In genomic region chr17:14532298-14532978, GRCm38 (mm10) we compare ENCODE assay signal across 11 mouse cellular contexts.
DNase-seq lines count a peak whose midpoint lies in the region; ATAC-seq and TF ChIP-seq lines count a peak whose summit lies in the region.
"Had no signal": no experiment of that assay in that cellular context is flagged by ENCODE, and none has a peak within 500 bp of the region (broad histone marks: within the 10 kb centered on the region; RNA-seq: fewer than 3 reads in every experiment).

No protein-coding gene starts in this region.

- no peak for DNase-seq in forebrain, embryonic 14.5 days (ENCODE audit: low spot score)
- DNase-seq in midbrain, postnatal 0 days (ENCODE audit: low spot score) = peak; percentile 21
- DNase-seq in midbrain, embryonic 11.5 days (ENCODE audit: low spot score, missing footprints) = no peak
- peak; percentile 55 for DNase-seq in heart, postnatal 25 days (ENCODE audit: low spot score)
- DNase-seq in cerebellum, adult 9-11 months = no peak

- intact Hi-C loops in heart, postnatal 25 days (cut with DNase I) = no loop called here

- no peaks in the 10 kb centered on the region for H3K9me3 ChIP-seq in forebrain, embryonic 16.5 days (ENCODE audit: control insufficient read depth, low read length)
- H3K9me3 ChIP-seq in forebrain, embryonic 14.5 days (replicated peaks; ENCODE audit: control insufficient read depth, low read length) = no peaks in the 10 kb centered on the region
- no peaks in the 10 kb centered on the region for H3K9me3 ChIP-seq in midbrain, postnatal 0 days (ENCODE audit: low read length)
- H3K9me3 ChIP-seq in midbrain, embryonic 11.5 days (ENCODE audit: control insufficient read depth, low read length) = no peaks in the 10 kb centered on the region
- no peaks in the 10 kb centered on the region for H3K9me3 ChIP-seq in forebrain, embryonic 15.5 days
- H3K9me3 ChIP-seq: liver, embryonic 15.5 days; midbrain, embryonic 15.5 days had no signal

- TF ChIP-seq CTCF in midbrain, postnatal 0 days (IDR thresholded peaks at IDR 0.05) = no peak

- H3K9ac ChIP-seq in forebrain, embryonic 16.5 days (replicated peaks; ENCODE audit: low read depth, low read length) = no peak overlapping the region
- no peak overlapping the region for H3K9ac ChIP-seq in forebrain, embryonic 14.5 days (ENCODE audit: low read length)
- H3K9ac ChIP-seq in midbrain, postnatal 0 days (replicated peaks; ENCODE audit: low read length, poor library complexity, severe bottlenecking) = no peak overlapping the region
- H3K9ac ChIP-seq in midbrain, embryonic 11.5 days (ENCODE audit: low read length) = no peak overlapping the region
- H3K9ac ChIP-seq in forebrain, embryonic 15.5 days (replicated peaks) = no peak overlapping the region
- H3K9ac ChIP-seq: liver, embryonic 15.5 days; midbrain, embryonic 15.5 days had no signal

- no peak overlapping the region for H3K4me3 ChIP-seq in forebrain, embryonic 16.5 days (replicated peaks; ENCODE audit: low read length)
- H3K4me3 ChIP-seq in forebrain, embryonic 14.5 days (ENCODE audit: low read depth, low read length) = no peak overlapping the region
- no peak overlapping the region for H3K4me3 ChIP-seq in midbrain, postnatal 0 days (ENCODE audit: low read depth, low read length)
- H3K4me3 ChIP-seq in midbrain, embryonic 11.5 days (ENCODE audit: low read depth, low read length) = no peak overlapping the region
- no peak overlapping the region for H3K4me3 ChIP-seq in forebrain, embryonic 15.5 days
- H3K4me3 ChIP-seq: liver, embryonic 15.5 days; midbrain, embryonic 15.5 days had no signal

- H3K4me1 ChIP-seq in forebrain, embryonic 16.5 days (replicated peaks; ENCODE audit: control insufficient read depth, insufficient read depth, low read length) = 0 out of 2 replicates have a peak, but pooled peaks cover 2% of the 10 kb centered on the region
- H3K4me1 ChIP-seq in forebrain, embryonic 14.5 days (ENCODE audit: control insufficient read depth, insufficient read depth, low read length) = no peaks in the 10 kb centered on the region
- H3K4me1 ChIP-seq in midbrain, postnatal 0 days (ENCODE audit: insufficient read depth, low read length) = no peaks in the 10 kb centered on the region
- no peaks in the 10 kb centered on the region for H3K4me1 ChIP-seq in midbrain, embryonic 11.5 days (ENCODE audit: control insufficient read depth, insufficient read depth, low read length)
- H3K4me1 ChIP-seq in forebrain, embryonic 15.5 days = no peaks in the 10 kb centered on the region
- H3K4me1 ChIP-seq: liver, embryonic 15.5 days; midbrain, embryonic 15.5 days had no signal

- no peaks in the 10 kb centered on the region for H3K27me3 ChIP-seq in forebrain, embryonic 16.5 days (replicated peaks; ENCODE audit: control insufficient read depth, insufficient read depth, low read length)
- no peaks in the 10 kb centered on the region for H3K27me3 ChIP-seq in forebrain, embryonic 14.5 days (replicated peaks; ENCODE audit: control insufficient read depth, insufficient read depth, low read length)
- no peaks in the 10 kb centered on the region for H3K27me3 ChIP-seq in midbrain, postnatal 0 days (ENCODE audit: insufficient read depth, low read length)
- H3K27me3 ChIP-seq in midbrain, embryonic 11.5 days (ENCODE audit: control insufficient read depth, insufficient read depth, low read length) = no peaks in the 10 kb centered on the region
- H3K27me3 ChIP-seq in forebrain, embryonic 15.5 days = no peaks in the 10 kb centered on the region
- H3K27me3 ChIP-seq: liver, embryonic 15.5 days; midbrain, embryonic 15.5 days had no signal

- no peak overlapping the region for H3K27ac ChIP-seq in forebrain, embryonic 16.5 days (ENCODE audit: low read length)
- H3K27ac ChIP-seq in forebrain, embryonic 14.5 days (ENCODE audit: low read depth, low read length) = no peak overlapping the region
- no peak overlapping the region for H3K27ac ChIP-seq in midbrain, postnatal 0 days (ENCODE audit: low read depth, low read length)
- no peak overlapping the region for H3K27ac ChIP-seq in midbrain, embryonic 11.5 days (ENCODE audit: low read depth, low read length)
- no peak overlapping the region for H3K27ac ChIP-seq in forebrain, embryonic 15.5 days (replicated peaks)
- H3K27ac ChIP-seq: liver, embryonic 15.5 days; midbrain, embryonic 15.5 days had no signal

- WGBS in forebrain, embryonic 16.5 days = 80% methylated on average over 8 of the region's 8 CpGs
- WGBS in forebrain, embryonic 14.5 days = 87% methylated on average over 8 of the region's 8 CpGs
- WGBS in midbrain, postnatal 0 days = 88% methylated on average over 8 of the region's 8 CpGs
- 89% methylated on average over 8 of the region's 8 CpGs for WGBS in midbrain, embryonic 11.5 days
- WGBS in forebrain, embryonic 15.5 days = 82% methylated on average over 8 of the region's 8 CpGs

- H3K36me3 ChIP-seq in forebrain, embryonic 16.5 days (ENCODE audit: control insufficient read depth, insufficient read depth) = no peaks in the 10 kb centered on the region
- no peaks in the 10 kb centered on the region for H3K36me3 ChIP-seq in forebrain, embryonic 14.5 days (ENCODE audit: control insufficient read depth, insufficient read depth, low read length)
- no peaks in the 10 kb centered on the region for H3K36me3 ChIP-seq in midbrain, postnatal 0 days (ENCODE audit: insufficient read depth, low read length)
- no peaks in the 10 kb centered on the region for H3K36me3 ChIP-seq in midbrain, embryonic 11.5 days (ENCODE audit: control insufficient read depth, insufficient read depth, low read length)
- no peaks in the 10 kb centered on the region for H3K36me3 ChIP-seq in forebrain, embryonic 15.5 days
- H3K36me3 ChIP-seq: liver, embryonic 15.5 days; midbrain, embryonic 15.5 days had no signal

- no peak overlapping the region for H3K4me2 ChIP-seq in forebrain, embryonic 16.5 days (ENCODE audit: low read length)
- no peak overlapping the region for H3K4me2 ChIP-seq in forebrain, embryonic 14.5 days (ENCODE audit: low read length)
- no peak overlapping the region for H3K4me2 ChIP-seq in midbrain, postnatal 0 days (ENCODE audit: low read depth, low read length, poor library complexity, severe bottlenecking)
- no peak overlapping the region for H3K4me2 ChIP-seq in midbrain, embryonic 11.5 days
- H3K4me2 ChIP-seq in forebrain, embryonic 15.5 days (replicated peaks) = no peak overlapping the region
- H3K4me2 ChIP-seq: liver, embryonic 15.5 days; midbrain, embryonic 15.5 days had no signal

- ATAC-seq in forebrain, embryonic 16.5 days = peak; percentile 33; the same call in 1 of the 2 replicates
- ATAC-seq in forebrain, embryonic 14.5 days = no peak
- no peak; the same call in 1 of the 2 replicates for ATAC-seq in midbrain, postnatal 0 days (ENCODE audit: low FRiP score)
- no peak for ATAC-seq in midbrain, embryonic 11.5 days (ENCODE audit: low FRiP score)
- no peak for ATAC-seq in activated CD4-positive, CD25-positive, alpha-beta regulatory T cell, adult 4 months
- ATAC-seq in forebrain, embryonic 15.5 days (replicated peaks) = no peak
- ATAC-seq: midbrain, embryonic 15.5 days; Patski had no signal

Comparison
In these comparisons a context has a peak if more than half of its experiments do, and no peak if none do; other contexts are left out.
1. DNase-seq: peak in midbrain, postnatal 0 days (single experiment) and heart, postnatal 25 days (single experiment); none in forebrain, embryonic 14.5 days (single experiment), midbrain, embryonic 11.5 days (single experiment) and cerebellum, adult 9-11 months (single experiment).